Mouse (Mus musculus) bone marrow macrophage, adult 2 months (primary cell): ENCODE measurements around the gene Dennd1a. TPM values are rescaled to one million over a fixed set of nuclear protein-coding genes. Genes with fewer than 3 reads are reported as not detected.

Experiments used
- H3K27ac ChIP-seq: 2 replicates; pipeline ENCODE4 v1.5.1; 2012; ENCODE audit warnings: low read depth, low read length; ENCODE audit not compliant: insufficient read depth
- H3K4me1 ChIP-seq: 2 replicates; pipeline ENCODE4 v1.6.1; 2012; ENCODE audit warnings: low read length; ENCODE audit not compliant: control insufficient read depth, insufficient read depth
- H3K4me3 ChIP-seq: 2 replicates; pipeline ENCODE4 v1.5.1; 2012; ENCODE audit warnings: mild to moderate bottlenecking, low read length, moderate library complexity; ENCODE audit not compliant: insufficient read depth
- CTCF ChIP-seq: IDR thresholded peaks from 2 replicates; pipeline ENCODE4 v1.5.1; 2012; ENCODE audit warnings: low read depth, mild to moderate bottlenecking, low read length, moderate library complexity
- POLR2A ChIP-seq: IDR thresholded peaks from 2 replicates; pipeline ENCODE4 v1.6.1; 2012; ENCODE audit warnings: mild to moderate bottlenecking, low read depth, low read length, borderline replicate concordance
- polyA plus RNA-seq: library from polyadenylated mRNA; stranded (reverse); fragments of >200 nt; gene quantifications from 2 replicates; pipeline ENCODE4 v1.2.4, GENCODE M21; 2012; ENCODE audit not compliant: missing spikeins, insufficient read depth, insufficient read length

The Dennd1a gene
- polyA plus RNA-seq, 1 experiment: 73.7 TPM

GRCm38 (mm10) chr2:38177583-38177978 is 109.6 kb downstream of the Dennd1a start:
- Histone ChIP-seq H3K4me1 (no peaks in the 10 kb centered on the region), H3K4me3 (no peak overlapping the region), H3K27ac (no peak overlapping the region)
- no peak for TF ChIP-seq CTCF
- TF ChIP-seq POLR2A: no peak

- no peak overlapping the region for H3K27ac ChIP-seq
- no peaks in the 10 kb centered on the region for H3K4me1 ChIP-seq
- no peak for TF ChIP-seq CTCF
- TF ChIP-seq POLR2A: no peak
- no peak overlapping the region for H3K4me3 ChIP-seq
Measured at GRCm38 (mm10) chr2:38176870-38177582, 110.2 kb downstream of the Dennd1a start.

- H3K4me3 ChIP-seq: no peak overlapping the region
- no peaks in the 10 kb centered on the region for H3K4me1 ChIP-seq
- no peak overlapping the region for H3K27ac ChIP-seq
- TF ChIP-seq POLR2A (no peak), CTCF (no peak)
Measured at GRCm38 (mm10) chr2:38175276-38175675, 111.9 kb downstream of the Dennd1a start.

- Histone ChIP-seq H3K4me3 (no peak overlapping the region), H3K27ac (no peak overlapping the region), H3K4me1 (peaks cover 2% of the 10 kb centered on the region)
- TF ChIP-seq CTCF (no peak), POLR2A (no peak)
Measured at GRCm38 (mm10) chr2:38168606-38169005, 118.6 kb downstream of the Dennd1a start.

GRCm38 (mm10) chr2:38165966-38166365 is 121.2 kb downstream of the Dennd1a start:
- Histone ChIP-seq H3K4me3 (no peak overlapping the region), H3K4me1 (peaks cover 12% of the 10 kb centered on the region), H3K27ac (no peak overlapping the region)
- TF ChIP-seq POLR2A: no peak
- no peak for TF ChIP-seq CTCF

GRCm38 (mm10) chr2:38164326-38165035 is 122.7 kb downstream of the Dennd1a start:
- Histone ChIP-seq H3K27ac (no peak overlapping the region), H3K4me3 (peak overlapping the region; percentile 11; the same call in 1 of the 2 replicates), H3K4me1 (peaks cover 12% of the 10 kb centered on the region)
- TF ChIP-seq CTCF: no peak
- no peak for TF ChIP-seq POLR2A

- no peak overlapping the region for H3K4me3 ChIP-seq
- TF ChIP-seq POLR2A (no peak), CTCF (no peak)
- no peak overlapping the region for H3K27ac ChIP-seq
- peaks cover 12% of the 10 kb centered on the region for H3K4me1 ChIP-seq
Measured at GRCm38 (mm10) chr2:38162486-38162885, 124.7 kb downstream of the Dennd1a start.

- Histone ChIP-seq H3K4me3 (no peak overlapping the region), H3K4me1 (peaks cover 12% of the 10 kb centered on the region), H3K27ac (no peak overlapping the region)
- TF ChIP-seq POLR2A: no peak
- no peak for TF ChIP-seq CTCF
Measured at GRCm38 (mm10) chr2:38161484-38161883, 125.7 kb downstream of the Dennd1a start.

- no peak for TF ChIP-seq CTCF
- no peak for TF ChIP-seq POLR2A
- Histone ChIP-seq H3K4me1 (peaks cover 10% of the 10 kb centered on the region), H3K27ac (no peak overlapping the region), H3K4me3 (no peak overlapping the region)
Measured at GRCm38 (mm10) chr2:38159736-38160135, 127.5 kb downstream of the Dennd1a start.

- peaks cover 7% of the 10 kb centered on the region for H3K4me1 ChIP-seq
Measured at GRCm38 (mm10) chr2:38157002-38157401, 130.2 kb downstream of the Dennd1a start.

More at GRCm38 (mm10) chr2:38157002-38157401, 130.2 kb downstream of the Dennd1a start:
- Histone ChIP-seq H3K4me3 (no peak overlapping the region), H3K27ac (no peak overlapping the region)
- TF ChIP-seq POLR2A (no peak), CTCF (no peak)
